Mouse (Mus musculus): Measurements from ENCODE around the gene Klhl32. TPM values are rescaled to one million over a fixed set of nuclear protein-coding genes. Genes with fewer than 3 reads are reported as not detected.

Klhl32 gene
- polyA plus RNA-seq, 1 experiment from 2014 or later, result 6.4 TPM

- Histone ChIP-seq H3K36me3 (ENCODE audit: control insufficient read depth, insufficient read depth, low read length) (no peaks in the 10 kb centered on the region), H3K9ac (ENCODE audit: low read length) (no peak overlapping the region), H3K4me3 (ENCODE audit: low read depth, low read length) (no peak overlapping the region), H3K4me1 (ENCODE audit: control insufficient read depth, insufficient read depth, low read length) (no peaks in the 10 kb centered on the region), H3K9me3 (ENCODE audit: control insufficient read depth, low read length) (no peaks in the 10 kb centered on the region), H3K4me2 (no peak overlapping the region), H3K27me3 (ENCODE audit: control insufficient read depth, insufficient read depth, low read length) (no peaks in the 10 kb centered on the region), H3K27ac (ENCODE audit: low read depth, low read length) (no peak overlapping the region)
- ATAC-seq (ENCODE audit: low FRiP score) (no peak), DNase-seq (ENCODE audit: low spot score, missing footprints) (no peak)
- WGBS, result 60% methylated on average over 7 of the region's 7 CpGs
These were observed 65.0 kb downstream of the Klhl32 start for GRCm38 (mm10) chr4:24785757-24786532.

- no peaks in the 10 kb centered on the region for H3K9me3 ChIP-seq (ENCODE audit: control insufficient read depth, low read length)
- no peak overlapping the region for H3K9ac ChIP-seq (ENCODE audit: low read length)
- ATAC-seq (ENCODE audit: low FRiP score), result no peak
- H3K27ac ChIP-seq (ENCODE audit: low read depth, low read length), result no peak overlapping the region
- H3K36me3 ChIP-seq (ENCODE audit: control insufficient read depth, insufficient read depth, low read length), result no peaks in the 10 kb centered on the region
- no peak for DNase-seq (ENCODE audit: low spot score, missing footprints)
- no peaks in the 10 kb centered on the region for H3K27me3 ChIP-seq (ENCODE audit: control insufficient read depth, insufficient read depth, low read length)
- H3K4me1 ChIP-seq (ENCODE audit: control insufficient read depth, insufficient read depth, low read length), result no peaks in the 10 kb centered on the region
- H3K4me2 ChIP-seq, result no peak overlapping the region
- H3K4me3 ChIP-seq (ENCODE audit: low read depth, low read length), result no peak overlapping the region
- WGBS, result 87% methylated on average over 2 of the region's 2 CpGs
These were observed 85.0 kb downstream of the Klhl32 start for GRCm38 (mm10) chr4:24765919-24766318.

GRCm38 (mm10) chr4:24765469-24765868, 85.5 kb downstream of the Klhl32 start:
- H3K27ac ChIP-seq (ENCODE audit: low read depth, low read length), result no peak overlapping the region
- no peak overlapping the region for H3K9ac ChIP-seq (ENCODE audit: low read length)
- WGBS, result 75% methylated on average over 3 of the region's 3 CpGs
- DNase-seq (ENCODE audit: low spot score, missing footprints) (no peak), ATAC-seq (ENCODE audit: low FRiP score) (no peak)
- no peaks in the 10 kb centered on the region for H3K4me1 ChIP-seq (ENCODE audit: control insufficient read depth, insufficient read depth, low read length)
- no peaks in the 10 kb centered on the region for H3K9me3 ChIP-seq (ENCODE audit: control insufficient read depth, low read length)
- H3K4me2 ChIP-seq, result no peak overlapping the region
- H3K27me3 ChIP-seq (ENCODE audit: control insufficient read depth, insufficient read depth, low read length), result no peaks in the 10 kb centered on the region
- no peak overlapping the region for H3K4me3 ChIP-seq (ENCODE audit: low read depth, low read length)
- no peaks in the 10 kb centered on the region for H3K36me3 ChIP-seq (ENCODE audit: control insufficient read depth, insufficient read depth, low read length)

GRCm38 (mm10) chr4:24764558-24764957, 86.4 kb downstream of the Klhl32 start:
- Histone ChIP-seq H3K4me3 (ENCODE audit: low read depth, low read length) (no peak overlapping the region), H3K9me3 (ENCODE audit: control insufficient read depth, low read length) (no peaks in the 10 kb centered on the region), H3K9ac (ENCODE audit: low read length) (no peak overlapping the region), H3K36me3 (ENCODE audit: control insufficient read depth, insufficient read depth, low read length) (no peaks in the 10 kb centered on the region), H3K27ac (ENCODE audit: low read depth, low read length) (no peak overlapping the region), H3K4me1 (ENCODE audit: control insufficient read depth, insufficient read depth, low read length) (no peaks in the 10 kb centered on the region), H3K4me2 (no peak overlapping the region), H3K27me3 (ENCODE audit: control insufficient read depth, insufficient read depth, low read length) (no peaks in the 10 kb centered on the region)
- no peak for ATAC-seq (ENCODE audit: low FRiP score)
- no peak for DNase-seq (ENCODE audit: low spot score, missing footprints)
- WGBS, result 79% methylated on average over 2 of the region's 2 CpGs

GRCm38 (mm10) chr4:24763451-24763850, 87.5 kb downstream of the Klhl32 start:
- Histone ChIP-seq H3K36me3 (ENCODE audit: control insufficient read depth, insufficient read depth, low read length) (no peaks in the 10 kb centered on the region), H3K4me2 (no peak overlapping the region), H3K9ac (ENCODE audit: low read length) (no peak overlapping the region), H3K9me3 (ENCODE audit: control insufficient read depth, low read length) (no peaks in the 10 kb centered on the region), H3K27ac (ENCODE audit: low read depth, low read length) (no peak overlapping the region), H3K27me3 (ENCODE audit: control insufficient read depth, insufficient read depth, low read length) (no peaks in the 10 kb centered on the region), H3K4me1 (ENCODE audit: control insufficient read depth, insufficient read depth, low read length) (no peaks in the 10 kb centered on the region), H3K4me3 (ENCODE audit: low read depth, low read length) (no peak overlapping the region)
- WGBS, result 86% methylated on average over 4 of the region's 4 CpGs
- ATAC-seq (ENCODE audit: low FRiP score), result no peak
- DNase-seq (ENCODE audit: low spot score, missing footprints), result no peak

- Histone ChIP-seq H3K36me3 (ENCODE audit: control insufficient read depth, insufficient read depth, low read length) (no peaks in the 10 kb centered on the region), H3K27ac (ENCODE audit: low read depth, low read length) (no peak overlapping the region), H3K4me2 (no peak overlapping the region), H3K9ac (ENCODE audit: low read length) (no peak overlapping the region), H3K9me3 (ENCODE audit: control insufficient read depth, low read length) (no peaks in the 10 kb centered on the region), H3K4me3 (ENCODE audit: low read depth, low read length) (no peak overlapping the region), H3K27me3 (ENCODE audit: control insufficient read depth, insufficient read depth, low read length) (no peaks in the 10 kb centered on the region), H3K4me1 (ENCODE audit: control insufficient read depth, insufficient read depth, low read length) (no peaks in the 10 kb centered on the region)
- ATAC-seq (ENCODE audit: low FRiP score) (no peak), DNase-seq (ENCODE audit: low spot score, missing footprints) (no peak)
- 89% methylated on average over 1 of the region's 1 CpGs for WGBS
These were observed 92.0 kb downstream of the Klhl32 start for GRCm38 (mm10) chr4:24758954-24759353.

GRCm38 (mm10) chr4:24752517-24753208, 98.3 kb downstream of the Klhl32 start:
- Histone ChIP-seq H3K9ac (ENCODE audit: low read length) (no peak overlapping the region), H3K4me1 (ENCODE audit: control insufficient read depth, insufficient read depth, low read length) (no peaks in the 10 kb centered on the region), H3K27me3 (ENCODE audit: control insufficient read depth, insufficient read depth, low read length) (no peaks in the 10 kb centered on the region), H3K27ac (ENCODE audit: low read depth, low read length) (no peak overlapping the region), H3K36me3 (ENCODE audit: control insufficient read depth, insufficient read depth, low read length) (no peaks in the 10 kb centered on the region), H3K4me3 (ENCODE audit: low read depth, low read length) (no peak overlapping the region), H3K9me3 (ENCODE audit: control insufficient read depth, low read length) (no peaks in the 10 kb centered on the region), H3K4me2 (no peak overlapping the region)
- WGBS, result 88% methylated on average over 8 of the region's 8 CpGs
- ATAC-seq (ENCODE audit: low FRiP score), result no peak
- no peak for DNase-seq (ENCODE audit: low spot score, missing footprints)

- Histone ChIP-seq H3K9me3 (ENCODE audit: control insufficient read depth, low read length) (no peaks in the 10 kb centered on the region), H3K36me3 (ENCODE audit: control insufficient read depth, insufficient read depth, low read length) (no peaks in the 10 kb centered on the region)
These were observed 113.8 kb downstream of the Klhl32 start for GRCm38 (mm10) chr4:24737080-24737479.

GRCm38 (mm10) chr4:24720834-24721233, 130.1 kb downstream of the Klhl32 start:
- no peak overlapping the region for H3K4me3 ChIP-seq (ENCODE audit: low read depth, low read length)
- ATAC-seq (ENCODE audit: low FRiP score), result peak; percentile 73
- no peaks in the 10 kb centered on the region for H3K9me3 ChIP-seq (ENCODE audit: control insufficient read depth, low read length)
- DNase-seq (ENCODE audit: low spot score, missing footprints), result peak; percentile 91
- no peaks in the 10 kb centered on the region for H3K27me3 ChIP-seq (ENCODE audit: control insufficient read depth, insufficient read depth, low read length)
- no peaks in the 10 kb centered on the region for H3K4me1 ChIP-seq (ENCODE audit: control insufficient read depth, insufficient read depth, low read length)
- no peak overlapping the region for H3K9ac ChIP-seq (ENCODE audit: low read length)
- WGBS, result 32% methylated on average over 3 of the region's 3 CpGs
- H3K36me3 ChIP-seq (ENCODE audit: control insufficient read depth, insufficient read depth, low read length), result no peaks in the 10 kb centered on the region
- no peak overlapping the region for H3K27ac ChIP-seq (ENCODE audit: low read depth, low read length)
- no peak overlapping the region for H3K4me2 ChIP-seq

More at GRCm38 (mm10) chr4:24737080-24737479, 113.8 kb downstream of the Klhl32 start:
- H3K9ac ChIP-seq (ENCODE audit: low read length), result no peak overlapping the region
- WGBS, result 91% methylated on average over 6 of the region's 6 CpGs
- H3K4me3 ChIP-seq (ENCODE audit: low read depth, low read length), result no peak overlapping the region
- no peaks in the 10 kb centered on the region for H3K4me1 ChIP-seq (ENCODE audit: control insufficient read depth, insufficient read depth, low read length)
- no peak overlapping the region for H3K27ac ChIP-seq (ENCODE audit: low read depth, low read length)
- H3K27me3 ChIP-seq (ENCODE audit: control insufficient read depth, insufficient read depth, low read length), result no peaks in the 10 kb centered on the region
- H3K4me2 ChIP-seq, result no peak overlapping the region
- ATAC-seq (ENCODE audit: low FRiP score), result no peak
- no peak for DNase-seq (ENCODE audit: low spot score, missing footprints)
